Mouse (Mus musculus) lung, postnatal 10 days (tissue): ENCODE measurements around the gene Bcl11b.

ENCODE experiments used
- DNase-seq: peaks from one replicate; pipeline ENCODE4 v3.0.0; 2021

The Bcl11b gene

GRCm38 (mm10) chr12:107969841-107970371 lies 33.5 kb downstream of the Bcl11b start:
- DNase-seq, result no peak

DNA sequence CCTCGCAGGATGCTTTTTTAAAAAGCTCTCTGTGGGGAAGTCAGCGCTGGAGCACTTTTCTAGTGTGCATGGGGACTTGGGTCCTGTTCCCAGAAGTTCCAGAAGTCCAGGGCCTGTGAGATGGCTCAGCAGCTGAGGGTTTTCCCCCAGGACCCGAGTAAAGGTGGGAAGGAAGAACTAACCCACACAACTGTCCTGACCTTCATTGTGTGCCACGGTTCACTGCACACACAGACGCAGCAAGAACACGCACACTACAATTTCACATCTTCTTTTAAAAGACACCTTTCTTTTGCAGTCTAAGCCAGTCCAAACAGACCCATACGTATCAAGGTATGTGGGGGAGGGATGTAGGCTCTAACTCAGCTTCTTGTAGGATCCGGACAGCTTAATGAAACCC lies 34.3 kb downstream of the Bcl11b start:
- DNase-seq, result no peak

- DNase-seq, result no peak
Observed at GRCm38 (mm10) chr12:107968331-107968730, 35.1 kb downstream of the Bcl11b start.

- no peak for DNase-seq
Observed at GRCm38 (mm10) chr12:107967026-107967425, 36.4 kb downstream of the Bcl11b start.

DNA sequence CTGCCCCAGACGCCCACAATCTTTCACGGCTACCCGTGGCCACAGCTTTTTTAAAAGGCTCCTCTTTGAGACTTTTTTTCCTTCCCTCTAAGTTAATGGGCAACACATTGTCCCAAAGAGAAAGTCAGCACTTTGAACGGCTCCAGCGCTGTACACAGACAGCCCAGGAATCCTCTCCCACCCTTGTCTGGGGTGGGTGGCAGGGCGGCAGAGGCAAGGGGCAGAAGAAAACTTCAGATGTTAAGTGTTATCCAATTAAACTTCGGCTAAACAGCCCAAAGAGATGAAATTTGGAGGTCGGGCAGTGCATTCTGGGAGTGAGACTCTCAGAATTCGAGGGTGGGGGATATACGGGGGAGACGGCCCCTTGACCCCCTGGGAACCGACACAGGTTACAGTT lies 38.3 kb downstream of the Bcl11b start:
- DNase-seq, result no peak

- no peak for DNase-seq
Observed at GRCm38 (mm10) chr12:107964396-107965085, 38.9 kb downstream of the Bcl11b start.

DNA sequence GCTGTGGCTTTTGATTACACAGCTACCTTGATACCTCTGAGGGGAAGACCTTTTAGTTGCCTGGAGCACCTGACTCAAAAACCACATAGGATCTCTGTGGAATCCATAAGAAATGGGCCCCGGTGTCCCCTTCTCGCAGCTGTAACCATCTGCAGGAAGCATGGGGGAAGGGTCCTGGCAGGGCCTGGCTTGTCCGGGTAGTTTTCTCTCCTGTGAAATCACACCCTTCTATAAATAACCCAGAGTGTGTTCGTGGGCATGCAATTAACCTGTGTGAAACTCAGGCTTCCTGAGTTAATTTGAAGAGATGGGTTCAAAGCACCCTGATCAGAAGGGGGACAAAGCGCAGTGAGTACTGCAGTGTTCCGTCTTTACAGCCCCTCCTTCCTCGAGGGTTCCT lies 40.5 kb downstream of the Bcl11b start:
- no peak for DNase-seq

- DNase-seq, result no peak
Observed at GRCm38 (mm10) chr12:107961843-107962242, 41.6 kb downstream of the Bcl11b start.

GRCm38 (mm10) chr12:107960789-107961491 lies 42.5 kb downstream of the Bcl11b start:
- peak; percentile 58 for DNase-seq

- no peak for DNase-seq
Observed at GRCm38 (mm10) chr12:107960365-107960764, 43.0 kb downstream of the Bcl11b start.

- no peak for DNase-seq
Observed at GRCm38 (mm10) chr12:107959872-107960271, 43.5 kb downstream of the Bcl11b start.

DNA sequence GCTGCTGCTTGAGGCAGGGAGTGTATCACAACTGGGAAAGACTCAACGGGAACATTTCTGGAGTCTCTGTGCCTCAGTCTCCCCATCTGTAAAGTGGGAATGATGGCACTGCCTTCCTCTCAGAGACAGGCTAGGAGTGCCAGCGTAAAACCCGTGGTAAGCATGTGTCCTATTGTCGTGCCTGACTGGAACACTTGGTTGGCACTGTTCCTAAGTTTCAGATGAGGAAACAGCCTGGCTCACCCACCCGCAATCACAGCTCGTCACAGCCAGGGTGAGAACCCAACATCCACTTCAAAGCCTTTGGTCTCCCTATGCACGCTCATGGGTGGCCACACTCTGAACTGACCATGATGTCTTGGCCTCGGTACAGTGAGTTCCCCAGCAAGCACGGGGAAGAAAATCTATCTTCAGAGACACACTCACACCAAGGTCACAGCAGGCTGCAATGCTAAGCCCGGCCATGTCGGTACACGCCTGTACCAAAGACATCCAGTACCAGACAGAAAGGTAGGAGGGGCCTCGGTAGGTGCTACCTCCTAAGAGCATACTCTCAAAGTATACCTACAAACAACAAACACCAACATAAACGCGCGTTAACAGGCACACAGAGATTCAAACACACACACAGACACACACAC lies 50.2 kb downstream of the Bcl11b start:
- no peak for DNase-seq

- peak; percentile 16 for DNase-seq
Observed at GRCm38 (mm10) chr12:107952318-107952724, 51.1 kb downstream of the Bcl11b start.

DNA sequence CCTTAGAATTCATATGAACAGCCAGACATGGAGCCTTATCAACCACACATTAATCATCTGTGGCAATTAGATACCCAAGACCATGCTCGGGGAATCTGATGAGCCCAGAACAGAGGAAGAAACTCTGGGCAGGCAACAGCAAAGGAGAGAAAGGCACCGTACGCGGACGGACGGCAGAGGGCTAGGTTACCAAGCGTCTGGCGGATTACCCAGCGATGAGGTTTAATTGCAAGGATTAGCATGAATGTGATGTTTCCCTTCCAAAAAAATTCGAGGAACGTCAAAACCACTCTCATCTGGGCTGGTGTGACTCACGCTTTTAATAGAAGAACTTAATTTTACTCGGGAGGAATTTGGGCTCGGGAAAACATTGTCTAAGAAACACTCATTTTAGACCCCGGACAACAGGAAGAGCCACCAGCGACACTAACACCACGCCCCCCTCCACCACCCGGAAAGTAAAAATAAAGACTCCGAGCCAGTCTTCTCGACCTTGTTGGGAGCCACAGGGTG lies 52.7 kb downstream of the Bcl11b start:
- no peak for DNase-seq

DNA sequence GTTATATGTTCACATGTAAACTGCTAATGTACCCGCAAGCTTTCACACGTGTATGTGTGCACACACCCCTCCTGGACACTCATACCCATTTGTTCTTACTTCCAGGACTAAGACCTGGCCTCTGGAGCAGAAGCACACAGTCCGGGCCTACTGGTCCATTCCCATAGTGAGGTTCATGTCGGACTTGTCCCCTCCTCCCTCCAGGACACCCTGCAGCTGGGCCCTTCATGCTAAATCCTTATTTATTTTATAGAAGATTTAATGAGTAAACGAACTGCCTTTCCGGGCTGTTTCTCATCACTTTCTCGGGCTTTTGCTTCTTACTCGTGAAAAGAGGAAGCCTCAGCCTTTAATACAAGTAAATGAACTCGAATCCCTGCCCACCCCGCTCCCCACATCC lies 54.0 kb downstream of the Bcl11b start:
- DNase-seq, result no peak

DNA sequence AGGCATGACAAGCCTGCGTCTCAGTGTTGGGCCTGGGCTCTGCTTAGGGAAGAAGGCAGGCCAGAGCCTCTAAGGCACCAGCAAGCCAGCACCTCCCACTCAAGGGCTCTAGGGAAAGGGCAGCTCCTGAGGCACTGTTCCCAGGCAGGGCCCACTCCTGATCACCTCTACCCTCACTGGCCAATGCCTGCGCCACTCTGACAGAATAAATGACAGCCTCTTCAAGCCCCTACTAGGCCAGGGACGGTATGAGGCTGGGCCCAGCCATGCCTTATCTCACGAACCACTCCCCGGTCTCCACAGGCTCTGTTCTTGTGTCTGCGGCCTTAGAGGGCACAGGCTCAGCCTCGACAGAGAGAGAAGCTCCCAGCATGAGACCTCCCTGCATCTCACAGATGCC lies 61.3 kb downstream of the Bcl11b start:
- DNase-seq, result no peak

GRCm38 (mm10) chr12:107940774-107941173 lies 62.6 kb downstream of the Bcl11b start:
- DNase-seq, result no peak

- DNase-seq, result no peak
Observed at GRCm38 (mm10) chr12:107939177-107939576, 64.2 kb downstream of the Bcl11b start.

GRCm38 (mm10) chr12:107936972-107937371 lies 66.4 kb downstream of the Bcl11b start:
- no peak for DNase-seq

DNA sequence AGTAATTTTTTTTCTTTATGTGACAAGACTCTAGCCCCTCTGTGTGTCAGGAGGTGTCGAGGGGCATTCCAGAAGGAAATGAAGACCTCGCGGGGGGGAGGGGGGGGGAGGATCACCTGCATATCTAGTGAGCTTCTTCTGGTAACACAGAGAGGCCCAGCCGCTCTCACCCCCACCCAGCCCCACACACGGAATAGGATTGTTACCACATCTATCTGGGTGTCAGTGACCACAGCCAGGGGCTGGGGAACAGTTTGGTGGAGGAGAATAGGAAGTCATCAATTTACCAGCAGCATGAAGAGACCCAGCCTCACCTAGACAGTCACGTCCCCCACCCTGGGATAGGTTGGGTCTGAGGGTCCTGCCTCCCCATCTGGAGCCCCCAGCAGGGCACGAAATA lies 67.0 kb downstream of the Bcl11b start:
- no peak for DNase-seq

GRCm38 (mm10) chr12:107934831-107935437 lies 68.5 kb downstream of the Bcl11b start:
- no peak for DNase-seq

- no peak for DNase-seq
Observed at GRCm38 (mm10) chr12:107932140-107932539, 71.3 kb downstream of the Bcl11b start.

- DNase-seq, result no peak
Observed at GRCm38 (mm10) chr12:107931476-107931875, 71.9 kb downstream of the Bcl11b start.
